Mouse (Mus musculus): ENCODE measurements around the gene Cfap77. TPM values are rescaled to one million over a fixed set of nuclear protein-coding genes. Genes with fewer than 3 reads are reported as not detected.

Gene Cfap77
- polyA plus RNA-seq, 1 experiment from 2014 or later = 0.64 TPM

DNA sequence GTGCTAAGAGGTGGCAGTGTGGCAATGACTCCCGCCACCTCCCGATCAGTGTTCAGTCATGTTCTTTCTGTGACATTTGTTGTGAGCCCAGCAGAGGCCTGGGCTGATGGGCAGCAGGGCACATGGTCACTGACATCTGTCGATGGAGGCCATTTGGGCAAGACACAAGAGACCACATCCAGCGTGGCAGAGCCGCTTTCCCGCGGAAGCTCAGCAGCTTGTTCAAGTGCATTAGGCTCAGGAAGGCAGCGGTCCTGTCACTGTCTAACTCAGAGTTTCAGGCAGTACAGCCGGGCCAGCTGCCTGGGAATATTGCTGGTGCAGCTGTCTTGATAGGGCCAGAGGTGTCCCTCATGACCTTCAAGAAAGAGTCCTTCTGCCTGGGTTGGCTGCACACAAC is 100.3 kb downstream of the Cfap77 start:
- 77% methylated on average over 9 of the region's 9 CpGs for WGBS
- Histone ChIP-seq H3K27me3 (peaks cover 10% of the 10 kb centered on the region; the same call in 1 of the 2 replicates), H3K9me3 (no peaks in the 10 kb centered on the region), H3K4me3 (no peak overlapping the region), H3K4me2 (replicated peaks) (no peak overlapping the region), H3K36me3 (no peaks in the 10 kb centered on the region), H3K9ac (replicated peaks) (no peak overlapping the region), H3K27ac (replicated peaks) (no peak overlapping the region), H3K4me1 (peaks cover 7% of the 10 kb centered on the region; the same call in 1 of the 2 replicates)
- ATAC-seq (ENCODE audit: low FRiP score, low read depth) = no peak

DNA sequence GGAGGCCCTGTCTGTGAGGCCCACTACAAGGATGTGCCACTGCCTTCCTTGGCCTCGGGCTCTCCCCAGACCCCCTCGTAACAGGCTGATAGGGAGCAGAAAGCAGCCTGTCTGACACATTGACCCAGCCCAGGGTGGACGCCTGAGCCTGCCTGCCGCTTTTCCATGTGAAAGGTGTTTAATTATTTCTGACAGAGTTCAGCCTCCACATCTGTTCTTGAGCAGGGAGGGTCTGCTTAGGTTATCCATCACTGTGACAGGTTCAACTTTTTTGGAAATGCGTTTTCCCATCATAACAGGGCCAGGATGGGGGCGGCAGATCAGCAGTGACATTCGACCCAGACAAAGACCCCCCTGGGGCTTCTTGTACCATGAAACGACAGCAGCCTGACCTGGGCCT is 101.9 kb downstream of the Cfap77 start:
- peaks cover 18% of the 10 kb centered on the region for H3K27me3 ChIP-seq
- peaks cover 7% of the 10 kb centered on the region; the same call in 1 of the 2 replicates for H3K4me1 ChIP-seq
- no peak for ATAC-seq (ENCODE audit: low FRiP score, low read depth)
- no peak overlapping the region for H3K9ac ChIP-seq (replicated peaks)
- no peaks in the 10 kb centered on the region for H3K9me3 ChIP-seq
- H3K27ac ChIP-seq (replicated peaks) = no peak overlapping the region
- 52% methylated on average over 8 of the region's 8 CpGs for WGBS
- H3K4me3 ChIP-seq = no peak overlapping the region
- H3K4me2 ChIP-seq (replicated peaks) = no peak overlapping the region
- H3K36me3 ChIP-seq = no peaks in the 10 kb centered on the region

DNA sequence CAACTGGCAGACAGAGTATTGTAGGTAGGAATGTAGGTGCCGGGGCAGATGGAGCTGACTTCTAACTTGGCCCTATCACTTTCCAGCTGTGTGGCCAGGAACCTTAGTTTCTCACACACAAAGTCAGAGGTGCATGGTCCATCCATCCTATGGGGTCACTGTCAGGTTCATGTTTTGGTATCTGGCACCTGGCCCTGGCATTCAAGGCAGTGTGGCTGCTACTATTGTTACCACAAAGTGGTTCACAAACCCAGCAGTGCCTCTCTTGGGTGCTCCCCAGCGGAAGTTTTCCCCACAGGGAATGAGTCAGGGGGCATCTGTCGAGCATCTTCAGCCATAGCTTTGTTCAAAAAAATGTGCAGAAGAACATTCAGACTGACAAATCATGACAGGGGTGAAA is 108.6 kb downstream of the Cfap77 start:
- H3K27me3 ChIP-seq = peaks cover 19% of the 10 kb centered on the region
- WGBS = 86% methylated on average over 3 of the region's 3 CpGs

DNA sequence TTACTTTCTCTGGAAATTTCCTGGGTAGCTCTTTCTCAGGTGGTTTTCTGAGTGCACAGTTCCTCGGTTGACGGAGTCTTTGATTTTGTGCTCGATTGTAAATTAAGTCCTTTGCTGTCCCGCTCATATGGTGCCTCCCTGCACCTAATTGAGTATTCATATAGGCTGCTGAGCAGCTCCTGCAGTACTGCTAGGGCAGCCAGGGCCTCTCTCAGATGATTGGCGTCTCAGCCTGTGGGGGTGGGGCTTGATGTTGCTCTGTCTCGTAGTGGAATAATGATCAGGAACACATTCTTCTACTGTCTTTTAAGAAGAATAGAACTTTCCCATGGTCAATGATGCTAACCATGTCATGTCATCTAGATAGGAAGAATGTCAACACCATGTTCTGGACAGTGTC is 109.5 kb downstream of the Cfap77 start:
- ATAC-seq (ENCODE audit: low FRiP score, low read depth) = 0 out of 2 replicates have a peak, but pooled peaks have one; percentile 34
- Histone ChIP-seq H3K27me3 (peaks cover 20% of the 10 kb centered on the region), H3K4me1 (peaks cover 24% of the 10 kb centered on the region), H3K4me3 (no peak overlapping the region), H3K4me2 (replicated peaks) (no peak overlapping the region), H3K36me3 (no peaks in the 10 kb centered on the region), H3K9ac (replicated peaks) (no peak overlapping the region), H3K9me3 (no peaks in the 10 kb centered on the region), H3K27ac (replicated peaks) (0 out of 2 replicates have a peak overlapping the region, but pooled peaks have one; percentile 70)
- 51% methylated on average over 6 of the region's 6 CpGs for WGBS

More for the DNA sequence above, 108.6 kb downstream of the Cfap77 start:
- ATAC-seq (ENCODE audit: low FRiP score, low read depth) = no peak
- H3K9ac ChIP-seq (replicated peaks) = no peak overlapping the region
- H3K4me2 ChIP-seq (replicated peaks) = no peak overlapping the region
- H3K4me3 ChIP-seq = no peak overlapping the region
- no peaks in the 10 kb centered on the region for H3K9me3 ChIP-seq
- no peak overlapping the region for H3K27ac ChIP-seq (replicated peaks)
- no peaks in the 10 kb centered on the region for H3K36me3 ChIP-seq
- peaks cover 24% of the 10 kb centered on the region for H3K4me1 ChIP-seq

DNA sequence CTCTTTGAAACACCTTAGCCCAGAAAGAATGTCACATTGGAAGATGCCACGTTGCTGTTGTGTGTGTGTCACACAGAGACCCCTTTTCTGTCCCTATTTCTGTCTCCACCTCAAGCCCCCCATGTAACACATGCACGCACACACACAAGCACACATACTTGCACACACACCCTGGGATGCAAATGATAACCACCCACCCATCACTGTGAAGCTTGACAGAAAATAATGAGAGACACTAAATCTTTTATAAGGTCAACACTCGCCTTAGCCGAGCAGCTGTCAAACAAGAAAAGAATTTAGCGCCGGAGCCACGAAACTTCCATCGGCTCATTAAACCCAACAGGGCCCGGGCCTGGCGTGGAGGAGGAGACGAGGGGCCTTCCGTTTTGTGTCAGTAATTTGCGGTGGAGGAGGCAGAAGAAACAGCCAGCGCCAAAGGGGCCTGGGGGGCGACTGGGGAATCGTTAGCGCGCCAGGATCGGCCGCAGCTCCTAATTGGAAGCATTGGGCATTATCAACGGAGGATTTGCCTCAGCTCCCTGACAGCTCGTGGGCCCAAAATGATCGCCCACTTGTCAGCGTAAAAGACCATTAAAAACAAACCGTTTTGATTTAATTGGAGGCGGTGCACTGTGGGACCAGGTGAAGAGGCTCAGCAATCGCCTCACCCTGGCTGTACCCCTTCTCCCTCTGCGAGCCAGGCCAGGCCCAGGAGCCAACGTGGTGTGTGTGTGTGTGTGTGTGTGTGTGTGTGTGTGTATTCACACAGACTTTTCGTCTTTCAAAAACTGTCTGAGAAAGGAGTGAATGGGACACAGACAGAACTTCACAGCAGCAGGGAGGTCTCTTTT is 111.0 kb downstream of the Cfap77 start:
- Histone ChIP-seq H3K9ac (replicated peaks) (no peak overlapping the region), H3K9me3 (no peaks in the 10 kb centered on the region), H3K4me2 (replicated peaks) (peak overlapping the region; percentile 3; the same call in 1 of the 2 replicates), H3K27ac (replicated peaks) (peak overlapping the region; percentile 70), H3K36me3 (no peaks in the 10 kb centered on the region), H3K4me1 (peaks cover 30% of the 10 kb centered on the region), H3K4me3 (no peak overlapping the region), H3K27me3 (peaks cover 19% of the 10 kb centered on the region)
- WGBS = 39% methylated on average over 30 of the region's 30 CpGs
- ATAC-seq (ENCODE audit: low FRiP score, low read depth) = peak; percentile 76

DNA sequence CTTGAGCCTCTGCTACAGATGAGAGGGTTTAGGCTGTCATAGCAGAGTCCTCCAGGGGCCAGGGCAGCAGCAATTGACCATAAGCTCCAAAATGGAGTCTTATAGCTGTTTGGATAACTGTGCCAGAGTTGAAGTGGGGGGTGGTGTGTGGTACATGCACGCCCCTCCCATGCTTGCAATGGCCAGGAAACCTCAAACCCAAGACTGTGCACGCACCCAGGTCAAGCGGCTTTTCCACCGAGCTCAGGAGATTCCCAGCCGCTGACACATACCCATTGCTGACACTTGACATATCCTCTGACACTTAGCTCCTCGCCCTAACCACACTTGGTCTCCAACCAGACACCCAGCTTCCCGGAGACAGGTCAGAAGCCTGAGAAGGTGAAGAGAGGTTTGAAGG is 115.9 kb downstream of the Cfap77 start:
- no peak overlapping the region for H3K4me2 ChIP-seq (replicated peaks)
- H3K9ac ChIP-seq (replicated peaks) = no peak overlapping the region
- 88% methylated on average over 7 of the region's 7 CpGs for WGBS
- H3K4me3 ChIP-seq = no peak overlapping the region
- no peak overlapping the region for H3K27ac ChIP-seq (replicated peaks)
- no peaks in the 10 kb centered on the region for H3K9me3 ChIP-seq
- peaks cover 22% of the 10 kb centered on the region for H3K4me1 ChIP-seq
- no peak for ATAC-seq (ENCODE audit: low FRiP score, low read depth)
- H3K27me3 ChIP-seq = peaks cover 10% of the 10 kb centered on the region
- H3K36me3 ChIP-seq = no peaks in the 10 kb centered on the region

DNA sequence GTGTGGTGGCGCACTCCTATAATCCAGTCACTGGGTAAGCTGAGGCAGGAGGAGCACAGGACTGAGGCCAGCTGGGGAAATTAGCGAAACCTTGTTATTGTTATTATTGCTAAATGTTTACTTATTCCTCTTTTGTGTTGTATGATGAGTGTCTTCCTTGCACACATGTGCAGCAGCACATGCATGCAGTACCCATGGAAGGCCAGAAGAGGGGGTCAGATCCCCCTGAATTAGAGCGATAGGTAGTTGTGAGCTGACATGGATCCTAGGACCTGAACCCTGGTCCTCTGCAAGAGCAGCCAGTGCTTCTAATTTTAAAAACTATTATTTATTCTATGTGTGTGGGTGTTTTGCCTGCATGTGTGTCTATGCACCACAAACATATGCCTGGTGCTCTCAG is 124.3 kb downstream of the Cfap77 start:
- H3K9me3 ChIP-seq = no peaks in the 10 kb centered on the region
- no peak overlapping the region for H3K4me2 ChIP-seq (replicated peaks)
- H3K27ac ChIP-seq (replicated peaks) = no peak overlapping the region
- H3K27me3 ChIP-seq = peaks cover 47% of the 10 kb centered on the region
- no peak for ATAC-seq (ENCODE audit: low FRiP score, low read depth)
- no peaks in the 10 kb centered on the region for H3K4me1 ChIP-seq
- 93% methylated on average over 3 of the region's 3 CpGs for WGBS
- no peak overlapping the region for H3K9ac ChIP-seq (replicated peaks)
- no peak overlapping the region for H3K4me3 ChIP-seq
- no peaks in the 10 kb centered on the region for H3K36me3 ChIP-seq

DNA sequence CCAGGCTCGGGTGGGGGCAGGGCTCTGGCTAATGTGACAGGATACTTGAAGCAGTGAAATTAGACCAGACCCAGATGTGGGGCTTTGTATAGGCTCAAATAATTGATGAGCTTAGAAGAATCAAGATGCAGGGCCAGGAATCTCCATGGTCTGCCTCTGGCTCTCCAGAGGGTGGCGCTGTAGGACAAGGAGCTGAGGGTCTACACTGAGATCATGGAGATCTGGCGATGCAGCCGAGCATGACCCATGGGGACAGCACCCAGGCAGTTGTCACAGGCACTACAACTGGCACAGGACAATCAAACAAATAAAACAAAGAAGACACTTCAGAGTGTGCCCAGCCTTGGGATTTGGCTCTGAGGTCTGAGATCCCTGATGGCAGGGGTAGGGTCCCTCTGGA is 131.0 kb downstream of the Cfap77 start:
- H3K27me3 ChIP-seq = peaks cover 81% of the 10 kb centered on the region
- no peak overlapping the region for H3K27ac ChIP-seq (replicated peaks)
- H3K9me3 ChIP-seq = no peaks in the 10 kb centered on the region
- no peaks in the 10 kb centered on the region for H3K4me1 ChIP-seq
- under 1% methylated on average over 4 of the region's 4 CpGs for WGBS
- no peaks in the 10 kb centered on the region for H3K36me3 ChIP-seq
- H3K4me3 ChIP-seq = no peak overlapping the region
- no peak overlapping the region for H3K4me2 ChIP-seq (replicated peaks)
- no peak overlapping the region for H3K9ac ChIP-seq (replicated peaks)
- peak; percentile 52; the same call in 1 of the 2 replicates for ATAC-seq (ENCODE audit: low FRiP score, low read depth)

DNA sequence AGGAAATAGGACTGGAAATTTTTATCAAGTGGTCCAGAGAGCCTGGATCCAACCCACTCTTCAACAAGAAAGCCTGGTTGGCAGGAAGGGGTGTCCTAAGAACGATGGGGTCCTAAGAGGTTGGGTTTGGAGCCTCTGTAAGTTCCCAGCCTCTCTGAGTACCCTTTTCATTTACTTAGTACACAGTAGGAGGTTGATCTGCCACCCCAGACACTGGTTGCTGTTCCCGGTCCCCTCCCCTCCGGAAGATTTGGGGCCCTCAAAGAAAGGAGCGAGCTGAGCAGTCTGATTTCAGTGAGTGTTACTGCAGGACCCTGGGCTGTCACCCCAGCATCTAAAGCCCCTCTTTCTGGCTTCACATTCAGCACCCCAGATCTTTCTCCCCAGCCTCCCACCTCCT is 135.9 kb downstream of the Cfap77 start:
- H3K4me1 ChIP-seq = peaks cover 18% of the 10 kb centered on the region
- ATAC-seq (ENCODE audit: low FRiP score, low read depth) = no peak
- 2% methylated on average over 4 of the region's 4 CpGs for WGBS
- no peak overlapping the region for H3K9ac ChIP-seq (replicated peaks)
- no peak overlapping the region for H3K4me3 ChIP-seq
- H3K27me3 ChIP-seq = peaks cover 97% of the 10 kb centered on the region
- no peaks in the 10 kb centered on the region for H3K36me3 ChIP-seq
- no peak overlapping the region for H3K4me2 ChIP-seq (replicated peaks)
- peak overlapping the region; percentile 71; the same call in 1 of the 2 replicates for H3K27ac ChIP-seq (replicated peaks)
- no peaks in the 10 kb centered on the region for H3K9me3 ChIP-seq

DNA sequence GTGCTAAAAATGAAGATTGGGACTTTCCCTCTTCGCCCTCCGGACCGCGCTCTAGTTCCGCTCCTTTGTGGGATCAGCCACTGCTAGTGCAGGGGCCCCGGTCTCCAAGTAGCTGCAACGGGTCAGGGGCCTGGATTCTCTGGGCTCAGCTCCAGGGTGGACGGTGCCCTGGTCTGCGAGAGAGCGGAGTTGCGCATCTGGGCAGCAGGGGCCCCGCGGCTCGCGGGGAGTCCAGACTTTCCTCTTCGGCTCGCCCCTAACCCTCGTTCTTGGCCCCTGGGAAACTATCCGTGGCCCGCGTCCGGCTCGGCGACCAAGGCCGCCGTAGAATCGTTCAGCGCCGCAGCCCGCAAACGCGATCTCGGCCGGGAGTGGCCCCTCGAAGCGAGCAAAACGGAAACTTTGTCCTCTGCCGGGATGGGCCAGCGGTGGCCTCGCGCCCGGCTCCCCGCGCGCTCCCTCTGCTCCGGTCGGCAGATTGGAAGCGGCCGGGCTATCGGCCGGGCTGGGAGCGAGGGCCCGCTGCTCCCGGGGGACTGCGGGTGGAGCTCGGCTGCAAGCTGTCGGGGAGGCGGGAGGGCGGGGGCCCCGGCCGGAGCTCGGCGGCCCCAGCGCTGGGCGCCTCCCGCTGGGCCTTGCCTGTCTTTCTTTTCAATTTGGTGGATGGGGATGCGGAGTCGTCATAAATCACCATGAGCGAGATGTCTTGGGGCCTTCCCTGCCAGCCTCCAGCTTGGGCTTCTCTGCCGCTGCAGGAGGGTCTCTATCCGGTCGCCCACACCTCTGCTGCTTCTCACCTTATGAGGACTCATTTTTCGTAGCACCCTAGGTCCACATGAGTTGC is 137.1 kb downstream of the Cfap77 start:
- peak; percentile 27; the same call in 1 of the 2 replicates for ATAC-seq (ENCODE audit: low FRiP score, low read depth)
- Histone ChIP-seq H3K4me1 (peaks cover 18% of the 10 kb centered on the region), H3K4me2 (replicated peaks) (peak overlapping the region; percentile 54), H3K9ac (replicated peaks) (peak overlapping the region; percentile 59), H3K36me3 (no peaks in the 10 kb centered on the region), H3K27me3 (peaks cover 97% of the 10 kb centered on the region), H3K9me3 (no peaks in the 10 kb centered on the region), H3K27ac (replicated peaks) (peak overlapping the region; percentile 71), H3K4me3 (peak overlapping the region; percentile 38)
- WGBS = under 1% methylated on average over 66 of the region's 73 CpGs

DNA sequence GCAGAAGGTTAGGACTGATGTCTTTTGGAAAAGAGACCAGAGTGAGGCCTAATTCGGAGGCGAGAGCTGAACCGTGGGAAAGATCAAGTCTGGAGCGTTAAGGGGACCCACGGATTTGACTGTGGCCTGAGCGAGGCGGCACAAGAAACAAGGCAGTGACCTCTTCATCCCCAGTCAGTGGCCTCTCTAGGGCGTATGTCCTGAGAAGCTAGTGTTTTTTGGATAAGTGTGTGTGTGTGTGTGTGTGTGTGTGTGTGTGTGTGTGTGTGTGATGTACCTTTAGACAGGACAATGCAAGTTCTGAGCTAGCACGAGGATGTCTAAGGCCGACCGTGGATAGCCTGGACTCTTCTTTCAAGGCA is 137.7 kb downstream of the Cfap77 start:
- no peaks in the 10 kb centered on the region for H3K9me3 ChIP-seq
- H3K4me2 ChIP-seq (replicated peaks) = peak overlapping the region; percentile 54
- H3K9ac ChIP-seq (replicated peaks) = peak overlapping the region; percentile 59
- peaks cover 21% of the 10 kb centered on the region for H3K4me1 ChIP-seq
- no peaks in the 10 kb centered on the region for H3K36me3 ChIP-seq
- peak overlapping the region; percentile 38 for H3K4me3 ChIP-seq
- H3K27me3 ChIP-seq = peaks cover 97% of the 10 kb centered on the region
- 3% methylated on average over 11 of the region's 11 CpGs for WGBS
- no peak for ATAC-seq (ENCODE audit: low FRiP score, low read depth)
- peak overlapping the region; percentile 71 for H3K27ac ChIP-seq (replicated peaks)

DNA sequence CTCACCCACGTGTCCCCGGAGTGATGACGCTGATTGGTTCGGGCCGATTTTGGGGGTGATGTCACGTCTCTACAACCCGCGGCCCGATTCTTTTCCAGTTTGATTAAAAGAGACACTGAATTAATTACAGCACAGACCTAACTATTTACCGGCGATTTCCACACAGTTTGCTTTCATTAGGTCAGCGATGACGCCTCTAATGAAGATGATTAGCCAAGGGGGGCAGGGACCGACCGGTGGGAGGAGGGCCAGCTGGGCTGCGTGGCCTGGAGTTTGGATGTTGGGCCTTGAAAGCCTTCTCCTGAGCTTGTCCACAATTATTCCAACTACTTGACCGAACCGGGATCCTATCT is 138.4 kb downstream of the Cfap77 start, which contains the start of gene Barhl1:
TSS of gene Barhl1 (minus strand) at position 156 of the 353 bp plus-strand sequence.
- Histone ChIP-seq H3K27ac (replicated peaks) (peak within 1 kb of the TSS; percentile 72), H3K4me1 (peaks cover 27% of the 10 kb centered on the region), H3K27me3 (peaks cover 97% of the 10 kb centered on the region), H3K9me3 (no peaks in the 10 kb centered on the region), H3K36me3 (no peaks in the 10 kb centered on the region), H3K9ac (replicated peaks) (peak within 1 kb of the TSS; percentile 61), H3K4me2 (replicated peaks) (peak within 1 kb of the TSS; percentile 54), H3K4me3 (peak within 1 kb of the TSS; percentile 42)
- ATAC-seq (ENCODE audit: low FRiP score, low read depth) = no peak
- WGBS = 1% methylated on average over 18 of the region's 18 CpGs

All from midbrain, embryonic 12.5 days (tissue).